Mouse (Mus musculus) G1E (cell line): Measurements from ENCODE around the gene Cd300lf. TPM values are rescaled to one million over a fixed set of nuclear protein-coding genes. Genes with fewer than 3 reads are reported as not detected.

Experiments used
- ATAC-seq: 2 replicates; pipeline ENCODE4 v1.8.0; 2016; ENCODE audit warnings: mild to moderate bottlenecking; ENCODE audit not compliant: insufficient number of reproducible peaks, poor library complexity, low FRiP score, severe bottlenecking; ENCODE audit errors: extremely low read depth
- DNase-seq: peaks from one replicate; pipeline ENCODE4 v3.0.0; 2012; ENCODE audit warnings: low spot score
- H3K27me3 ChIP-seq: 2 replicates; pipeline ENCODE4 v1.6.1; 2012; ENCODE audit warnings: mild to moderate bottlenecking, low read length, inconsistent platforms; ENCODE audit not compliant: insufficient read depth
- H3K36me3 ChIP-seq: replicated peaks from 2 replicates; pipeline ENCODE3; 2012; ENCODE audit warnings: mild to moderate bottlenecking, inconsistent platforms
- H3K4me1 ChIP-seq: 2 replicates; pipeline ENCODE4 v1.6.1; 2012; ENCODE audit warnings: low read depth, low read length, inconsistent platforms, mixed read lengths; ENCODE audit not compliant: insufficient read depth
- H3K4me3 ChIP-seq: 2 replicates; pipeline ENCODE4 v1.5.1; 2012; ENCODE audit warnings: low read depth, mild to moderate bottlenecking, inconsistent platforms, low read length, moderate library complexity, mixed read lengths
- H3K9me3 ChIP-seq: replicated peaks from 2 replicates; pipeline ENCODE4 v1.6.1; 2012; ENCODE audit warnings: inconsistent platforms
- CTCF ChIP-seq: IDR thresholded peaks from 2 replicates; pipeline ENCODE4 v1.5.1; 2012; ENCODE audit warnings: low read depth, low read length, inconsistent platforms, mixed read lengths
- GATA1 ChIP-seq: IDR thresholded peaks from 2 replicates; pipeline ENCODE4 v1.6.1; 2012; ENCODE audit warnings: borderline replicate concordance, low read length, inconsistent platforms, mixed read lengths
- GATA2 ChIP-seq: IDR thresholded peaks from 2 replicates; pipeline ENCODE4 v1.6.1; 2012; ENCODE audit warnings: low read depth, low read length, inconsistent platforms, borderline replicate concordance
- POLR2AphosphoS5 ChIP-seq: IDR thresholded peaks from 2 replicates; pipeline ENCODE4 v1.6.1; 2012; ENCODE audit warnings: low read depth, low read length, inconsistent platforms; ENCODE audit not compliant: insufficient replicate concordance
- TAL1 ChIP-seq: conservative IDR thresholded peaks from 2 replicates; pipeline ENCODE4 v1.6.1; 2012; ENCODE audit warnings: low read depth, low read length, inconsistent platforms, mixed read lengths
- polyA plus RNA-seq: library from polyadenylated mRNA; stranded (reverse); fragments of >175 nt; gene quantifications from 2 replicates; pipeline ENCODE4 v1.2.3, GENCODE M21; 2012
- total RNA-seq, 2 experiments: library from RNA; stranded (forward) in 1 of 2; stranded (reverse) in 1 of 2; fragments of 200-1000 nt in 1 of 2; fragments of >200 nt in 1 of 2; fragmentation: Nextera tagmentation in 1 of 2; gene quantifications; 2 replicates each; pipeline ENCODE4 v1.2.3; 2014 to 2017

Cd300lf gene
- total and polyA plus RNA-seq, 3 experiments, result 1.6 TPM; not detected in 2

- ATAC-seq (no peak), DNase-seq (no peak)
- TF ChIP-seq POLR2AphosphoS5, result no peak
- TF ChIP-seq TAL1, result no peak
- TF ChIP-seq GATA1, result no peak
- no peak for TF ChIP-seq GATA2
- no peak for TF ChIP-seq CTCF
- Histone ChIP-seq H3K9me3 (no peaks in the 10 kb centered on the region), H3K27me3 (peaks cover 4% of the 10 kb centered on the region), H3K36me3 (no peaks in the 10 kb centered on the region), H3K4me1 (no peaks in the 10 kb centered on the region), H3K4me3 (no peak overlapping the region)
These were observed 1.9 kb downstream of the Cd300lf start for GRCm38 (mm10) chr11:115131768-115132381.

DNA sequence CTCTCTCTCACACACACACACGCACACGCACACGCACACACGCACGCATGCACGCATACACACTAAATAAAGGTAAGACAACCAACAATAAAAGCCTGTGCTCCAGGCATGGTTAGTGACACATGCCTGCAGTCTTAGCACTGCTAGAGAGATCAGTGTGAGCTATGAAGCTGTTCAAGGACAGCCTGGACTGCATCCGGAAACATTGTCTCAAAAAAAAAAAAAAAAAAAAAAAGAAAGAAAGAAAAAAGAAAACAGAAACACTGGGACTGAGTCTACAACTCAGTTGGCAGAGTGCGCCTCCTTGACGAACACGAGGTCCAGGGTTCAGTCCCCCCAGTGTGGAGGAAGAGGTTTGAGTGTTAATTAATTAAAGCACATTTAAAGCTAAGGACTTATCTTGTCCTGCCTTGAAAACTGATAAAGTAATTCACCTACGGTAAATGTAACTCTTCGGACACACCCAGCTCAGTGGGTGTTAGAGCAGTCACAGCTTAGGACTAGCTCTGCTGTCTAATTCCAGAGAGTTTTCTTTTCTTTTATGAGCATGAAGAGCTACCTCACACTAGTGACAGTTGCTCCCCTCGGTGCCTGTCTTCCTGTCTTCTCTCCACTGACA, 4.2 kb downstream of the Cd300lf start:
- H3K36me3 ChIP-seq, result no peaks in the 10 kb centered on the region
- peaks cover 7% of the 10 kb centered on the region for H3K27me3 ChIP-seq
- H3K4me3 ChIP-seq, result no peak overlapping the region
- H3K9me3 ChIP-seq, result no peaks in the 10 kb centered on the region
- no peak for DNase-seq
- ATAC-seq, result no peak
- no peak for TF ChIP-seq CTCF
- no peak for TF ChIP-seq TAL1
- TF ChIP-seq GATA1, result no peak
- TF ChIP-seq POLR2AphosphoS5, result no peak
- no peaks in the 10 kb centered on the region for H3K4me1 ChIP-seq

GRCm38 (mm10) chr11:115128483-115128882, 5.3 kb downstream of the Cd300lf start:
- Histone ChIP-seq H3K4me3 (no peak overlapping the region), H3K4me1 (no peaks in the 10 kb centered on the region), H3K36me3 (no peaks in the 10 kb centered on the region), H3K27me3 (peaks cover 7% of the 10 kb centered on the region; the same call in 1 of the 2 replicates), H3K9me3 (no peaks in the 10 kb centered on the region)
- ATAC-seq (no peak), DNase-seq (no peak)
- TF ChIP-seq TAL1, result no peak
- no peak for TF ChIP-seq POLR2AphosphoS5
- no peak for TF ChIP-seq GATA2
- TF ChIP-seq CTCF, result no peak
- no peak for TF ChIP-seq GATA1

DNA sequence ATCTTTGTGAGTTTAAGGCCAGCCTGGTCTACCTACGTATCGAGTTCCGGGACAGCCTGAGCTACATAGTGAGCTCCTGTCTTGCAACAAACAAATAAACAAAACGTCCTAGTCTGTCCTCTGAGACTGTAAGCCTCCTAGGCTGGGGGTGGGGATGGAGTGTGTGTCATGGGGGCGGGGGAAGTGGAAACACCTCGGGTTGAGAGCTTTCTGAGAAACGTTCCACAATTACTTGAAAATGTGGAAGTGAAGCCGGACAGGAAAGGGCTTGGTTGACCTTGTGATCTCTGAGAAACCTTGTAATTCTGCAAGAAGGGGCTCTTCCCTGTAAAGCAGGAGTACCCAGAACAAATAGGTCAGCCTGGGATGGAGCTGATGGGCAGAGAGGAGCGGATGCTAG, 14.4 kb downstream of the Cd300lf start:
- Histone ChIP-seq H3K36me3 (no peaks in the 10 kb centered on the region), H3K4me3 (no peak overlapping the region), H3K27me3 (peaks cover 18% of the 10 kb centered on the region; the same call in 1 of the 2 replicates), H3K9me3 (no peaks in the 10 kb centered on the region), H3K4me1 (no peaks in the 10 kb centered on the region)
- TF ChIP-seq GATA2, result no peak
- TF ChIP-seq CTCF, result no peak
- no peak for TF ChIP-seq GATA1
- no peak for TF ChIP-seq TAL1
- no peak for TF ChIP-seq POLR2AphosphoS5
- no peak for DNase-seq
- no peak for ATAC-seq

- no peak for TF ChIP-seq GATA1
- no peak for TF ChIP-seq GATA2
- TF ChIP-seq TAL1, result no peak
- TF ChIP-seq POLR2AphosphoS5, result no peak
- TF ChIP-seq CTCF, result no peak
- no peaks in the 10 kb centered on the region for H3K36me3 ChIP-seq
- H3K27me3 ChIP-seq, result peaks cover 3% of the 10 kb centered on the region; the same call in 1 of the 2 replicates
- no peaks in the 10 kb centered on the region for H3K4me1 ChIP-seq
- H3K9me3 ChIP-seq, result no peaks in the 10 kb centered on the region
- no peak for ATAC-seq
- no peak overlapping the region for H3K4me3 ChIP-seq
- no peak for DNase-seq
These were observed 21.6 kb downstream of the Cd300lf start for GRCm38 (mm10) chr11:115112196-115112595.

DNA sequence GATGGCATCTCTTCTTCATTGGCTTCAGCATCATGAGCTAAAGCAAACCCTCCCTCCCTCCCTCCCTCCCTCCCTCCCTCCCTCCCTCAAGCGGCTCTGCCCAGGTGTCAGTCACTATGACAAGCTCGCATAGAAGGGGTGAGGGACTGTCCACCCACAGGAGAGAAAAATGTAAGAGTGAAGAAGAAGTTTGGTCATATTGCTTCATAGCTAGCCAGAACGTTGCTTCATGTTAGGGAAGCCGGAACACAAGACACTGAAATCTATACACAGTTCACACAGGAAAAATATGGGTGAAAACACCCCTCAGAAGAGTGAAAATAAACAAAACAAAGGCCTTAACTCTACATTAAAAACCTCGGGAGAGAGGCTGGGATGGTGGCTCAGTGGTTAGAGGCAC, 23.5 kb downstream of the Cd300lf start:
- H3K4me3 ChIP-seq, result no peak overlapping the region
- H3K27me3 ChIP-seq, result no peaks in the 10 kb centered on the region; the same call in 1 of the 2 replicates
- TF ChIP-seq GATA1 (no peak), GATA2 (no peak), POLR2AphosphoS5 (no peak), TAL1 (no peak), CTCF (no peak)
- no peaks in the 10 kb centered on the region for H3K36me3 ChIP-seq
- peaks cover 4% of the 10 kb centered on the region; the same call in 1 of the 2 replicates for H3K9me3 ChIP-seq
- DNase-seq (no peak), ATAC-seq (no peak)
- H3K4me1 ChIP-seq, result no peaks in the 10 kb centered on the region
